Mouse (Mus musculus) hematopoietic stem cell, adult 5-6 weeks (primary cell): ENCODE data around the gene Rap1a. TPM values are rescaled to one million over a fixed set of nuclear protein-coding genes. Genes with fewer than 3 reads are reported as not detected.
"Not testable (repeated sequence)": the region's sequence is repeated elsewhere in the genome, so short reads cannot be mapped to it uniquely, and the experiment has no call there.

Source experiments
- ATAC-seq, 2 experiments: fragments of 125-278 bp in 1 of 2; replicated peaks in 1 of 2; 2 replicates each; pipeline ENCODE4 v1.8.0; 2016 to 2017; ENCODE audit warnings: inconsistent platforms in 2 of 2, mild to moderate bottlenecking in 2 of 2, moderate number of reproducible peaks in 2 of 2, low read depth in 1 of 2, moderate TSS enrichment in 1 of 2; ENCODE audit not compliant: low FRiP score in 2 of 2, poor library complexity in 2 of 2, severe bottlenecking in 2 of 2, insufficient read depth in 1 of 2, low TSS enrichment in 1 of 2
- total RNA-seq: library from RNA; stranded (forward); fragments of 172-1452, 232-1000 nt; gene quantifications from 2 replicates; pipeline ENCODE4 v1.2.3, GENCODE M21; 2017

Gene Rap1a
- total RNA-seq, 1 experiment from 2014 or later: 153 TPM

DNA sequence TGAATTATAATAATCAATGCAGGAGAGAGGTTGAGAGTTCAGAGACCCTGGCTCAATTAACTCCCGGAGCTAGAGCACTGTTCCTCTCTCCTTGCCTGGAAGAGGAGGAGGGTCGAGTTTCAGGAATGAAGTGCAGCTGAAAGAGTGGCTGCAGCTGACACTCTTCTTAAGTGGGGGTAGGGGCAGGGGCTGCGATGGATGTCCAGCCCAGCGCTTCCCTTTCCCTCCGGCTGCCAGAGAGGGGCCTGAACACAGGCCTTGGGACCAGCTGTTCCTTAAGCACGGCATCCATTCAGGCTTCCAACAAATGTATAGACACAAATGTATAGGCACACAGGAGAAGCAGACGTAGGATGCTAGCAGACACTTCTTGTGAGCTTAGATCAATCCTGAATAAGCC, 93.5 kb downstream of the Rap1a start:
- no peak for ATAC-seq

DNA sequence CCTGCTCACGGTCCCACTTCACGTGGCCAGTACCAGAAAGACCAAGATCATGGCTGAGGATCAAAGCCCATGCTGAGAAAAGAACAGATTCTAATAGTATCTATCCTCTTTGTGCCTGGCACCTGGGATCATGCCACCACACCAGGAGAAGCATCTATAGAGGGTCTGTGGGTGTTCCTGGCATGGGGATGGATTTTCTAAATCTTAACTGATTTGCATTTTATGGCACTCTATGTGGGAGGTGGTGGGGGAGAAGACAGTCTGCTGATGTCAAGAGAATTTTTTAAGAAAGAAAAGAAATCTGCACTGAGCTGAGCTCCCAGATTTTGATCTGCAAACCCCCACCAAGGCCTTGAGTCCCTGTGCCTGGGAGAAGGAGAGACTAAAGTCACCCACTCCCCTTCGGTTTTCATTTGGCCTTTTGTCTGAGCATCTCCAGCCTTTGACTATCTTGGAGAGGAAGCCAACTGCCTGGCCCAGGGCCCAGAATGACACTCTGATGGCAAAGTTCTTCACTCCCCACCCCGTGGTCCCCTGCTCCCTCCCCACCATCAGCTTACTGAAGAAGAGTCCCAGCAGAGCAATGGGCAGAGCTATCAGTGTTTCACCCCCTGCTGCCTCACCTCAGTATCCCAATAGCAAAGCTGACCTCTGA, 94.6 kb downstream of the Rap1a start:
- no peak for ATAC-seq

DNA sequence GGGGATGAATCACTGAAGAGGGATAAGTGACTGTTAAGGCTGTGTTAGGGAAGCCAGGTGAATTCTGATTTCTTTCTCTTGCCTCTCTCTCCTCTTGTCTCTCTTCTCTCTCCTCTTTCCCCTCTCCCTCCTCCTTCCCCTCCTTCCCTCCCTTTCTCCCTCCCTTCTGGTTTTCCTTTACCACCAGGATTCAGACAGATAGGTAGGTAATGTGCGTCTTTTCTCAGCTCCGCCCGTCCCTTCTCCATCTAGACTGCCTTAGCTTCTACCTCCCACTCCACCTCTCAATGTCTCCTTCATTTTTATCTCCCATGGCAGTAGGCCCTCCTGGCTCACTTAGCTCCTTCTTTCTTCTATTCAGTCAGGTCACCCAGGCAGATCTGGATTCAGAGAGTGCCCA, 95.6 kb downstream of the Rap1a start:
- ATAC-seq: no peak

DNA sequence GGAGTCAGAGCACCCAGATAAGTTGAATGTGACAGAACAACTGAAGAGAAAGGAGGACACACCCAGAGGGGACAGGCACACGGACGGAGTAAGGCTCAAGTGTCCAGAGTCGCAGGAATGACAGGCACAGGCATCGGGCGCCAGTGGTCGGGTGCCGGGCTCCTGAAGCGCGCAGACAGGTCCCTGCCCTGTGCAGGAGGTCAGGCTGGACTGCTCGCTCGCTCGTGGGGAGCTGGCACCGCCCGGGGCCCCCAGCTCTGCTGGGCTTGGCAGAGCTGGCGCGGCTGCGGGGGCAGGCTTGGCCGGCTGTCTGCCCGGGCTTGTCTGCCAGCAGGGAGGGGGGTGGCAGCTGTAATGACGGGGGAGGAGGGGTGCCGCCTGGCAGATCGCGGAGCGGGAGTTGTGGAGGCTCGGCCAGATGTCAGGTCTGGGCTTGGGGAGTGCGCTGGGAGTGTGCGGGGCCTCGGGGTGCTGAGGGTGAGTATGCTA, 96.0 kb downstream of the Rap1a start:
- peak; percentile 5 to 18; a peak in 2 of 4 replicates for ATAC-seq

DNA sequence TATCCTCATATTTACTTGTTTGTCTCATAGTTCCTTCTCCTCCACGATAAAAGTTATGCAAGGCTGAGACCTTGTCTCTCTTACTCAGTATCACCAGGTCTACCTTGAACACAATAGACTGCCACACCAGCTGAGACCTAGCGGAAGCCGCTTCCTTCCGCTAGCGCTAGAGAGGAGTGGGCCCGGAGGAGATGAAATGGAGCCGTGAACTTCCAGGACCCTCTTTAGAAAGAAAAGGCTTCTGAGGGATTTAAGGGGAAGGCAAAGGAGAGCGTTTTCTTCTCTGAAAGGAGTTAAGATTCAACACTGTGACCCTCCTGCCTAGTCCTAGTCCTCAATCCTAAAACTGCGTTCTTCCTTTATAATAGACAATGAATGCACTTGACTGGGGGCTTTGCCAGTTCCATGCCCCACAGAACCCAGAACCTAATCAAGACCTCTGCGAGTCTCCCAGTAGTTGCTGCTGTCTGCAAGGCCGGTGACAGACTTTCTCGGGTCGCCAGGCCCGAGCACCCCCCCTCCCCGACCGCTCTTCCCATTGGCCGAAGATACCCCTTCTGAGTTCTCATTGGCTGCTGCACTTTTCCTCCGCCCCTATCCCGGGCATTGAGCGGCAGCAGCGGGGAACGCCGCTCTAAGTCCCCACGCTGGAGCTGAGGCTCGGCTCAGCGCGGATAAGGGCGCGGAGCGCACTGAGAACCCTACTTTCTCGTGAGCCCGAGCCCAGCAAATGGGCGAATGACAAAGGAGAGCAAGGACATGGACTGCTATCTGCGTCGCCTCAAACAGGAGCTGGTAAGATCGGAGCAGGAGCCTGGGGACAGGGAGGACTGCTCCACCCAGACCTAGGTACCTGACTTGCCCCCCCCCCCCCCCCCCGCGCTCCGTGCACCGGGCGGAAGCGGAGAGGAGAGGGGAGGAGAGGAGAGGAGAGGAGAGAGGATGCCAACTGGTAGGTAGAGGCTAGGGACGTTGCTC, 96.8 kb downstream of the Rap1a start, which contains the start of gene Inka2:
Gene Inka2 (plus strand): TSS at position 569 of the 978 bp plus-strand sequence.
- peak; percentile 94 for ATAC-seq

DNA sequence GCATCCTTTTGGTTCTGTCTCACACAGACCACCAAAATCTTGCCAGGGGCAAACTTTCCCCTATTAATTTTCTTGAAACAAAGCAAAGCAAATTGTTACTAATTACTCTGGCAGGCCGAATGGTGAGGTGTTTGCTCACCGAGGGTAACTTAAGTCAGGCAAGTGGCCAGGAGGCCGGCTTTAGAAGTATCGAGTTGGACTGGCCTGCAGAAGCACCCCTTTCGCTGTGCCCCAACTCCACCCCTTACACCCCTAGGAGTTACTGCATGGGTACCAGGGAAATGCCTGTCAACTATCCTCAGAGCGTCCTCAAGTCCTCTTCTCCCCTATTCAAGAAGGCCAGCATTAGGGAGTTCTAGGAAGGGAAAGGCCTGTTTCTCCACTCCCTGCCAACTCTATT, 97.6 kb downstream of the Rap1a start:
- no peak for ATAC-seq

DNA sequence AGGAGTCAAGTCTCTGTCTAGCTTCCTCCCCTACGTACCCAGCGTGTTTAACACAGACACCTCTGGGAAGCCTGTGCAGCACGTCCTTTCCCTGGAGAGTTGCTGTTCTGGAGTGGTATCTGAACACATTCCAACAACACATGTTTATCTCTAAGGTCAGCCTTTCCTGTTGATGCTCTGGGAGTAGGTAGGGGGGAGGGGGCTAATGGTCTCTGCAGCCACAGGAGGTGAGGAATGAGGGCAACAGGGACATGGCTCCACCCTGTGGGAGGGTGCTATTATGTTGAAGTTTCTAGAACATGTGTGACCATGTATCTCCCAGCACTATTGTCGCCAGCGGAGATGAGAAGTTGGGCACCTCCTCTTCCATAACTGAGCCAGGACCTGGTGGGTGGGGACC, 99.7 kb downstream of the Rap1a start:
- ATAC-seq: no peak

DNA sequence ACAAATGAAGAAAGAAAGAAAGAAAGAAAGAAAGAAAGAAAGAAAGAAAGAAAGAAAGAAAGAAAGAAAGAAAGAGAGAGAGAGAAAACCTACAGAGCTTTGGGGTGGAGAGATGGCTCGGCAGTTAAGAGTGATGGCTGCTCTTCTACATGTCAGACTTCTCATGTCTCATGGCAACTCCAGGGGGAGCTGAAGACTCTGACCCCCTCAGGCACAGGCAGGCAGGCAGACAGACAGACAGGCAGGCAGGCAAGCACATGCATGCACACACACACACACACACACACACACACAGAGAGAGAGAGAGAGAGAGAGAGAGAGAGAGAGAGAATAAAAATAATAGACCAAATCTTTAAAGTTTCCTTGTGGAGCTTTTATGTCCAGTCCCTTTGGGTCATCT, 100.3 kb downstream of the Rap1a start:
- ATAC-seq: not testable (repeated sequence)

DNA sequence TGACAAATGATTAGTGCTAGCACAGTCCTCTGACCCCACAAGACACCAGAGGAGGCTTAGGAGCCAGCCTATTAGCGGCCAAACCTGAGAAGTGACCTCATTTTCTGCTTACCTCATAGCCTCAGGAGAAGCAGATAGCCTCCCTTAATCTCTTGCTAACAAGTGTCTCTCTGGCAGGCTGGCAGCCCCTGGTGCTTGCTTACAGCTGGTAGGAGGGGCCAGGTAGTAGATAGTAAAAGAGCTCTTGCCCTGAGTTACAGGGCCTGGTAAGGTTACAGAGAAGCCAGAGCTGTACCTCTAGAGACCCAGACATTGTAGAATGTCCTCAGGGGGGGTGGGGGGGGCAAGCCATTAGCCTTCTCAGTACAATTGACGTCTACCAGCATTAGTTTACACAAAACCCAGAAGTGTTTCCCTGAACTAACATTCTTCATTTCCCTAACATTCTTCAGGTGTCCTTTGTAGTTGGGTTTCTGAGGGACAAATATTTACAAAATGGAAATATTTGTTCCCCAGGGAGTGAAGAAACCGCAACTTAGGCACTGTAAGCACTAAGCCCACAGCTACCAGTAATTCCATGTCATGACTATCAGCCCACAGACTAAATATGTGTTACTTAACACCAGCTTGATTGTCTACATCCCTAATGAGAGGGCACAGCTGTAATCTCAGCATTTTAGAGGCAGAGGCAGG, 101.7 kb downstream of the Rap1a start:
- ATAC-seq: peak in 1 of 2 experiments; percentile 30; a peak in 1 of 4 replicates

DNA sequence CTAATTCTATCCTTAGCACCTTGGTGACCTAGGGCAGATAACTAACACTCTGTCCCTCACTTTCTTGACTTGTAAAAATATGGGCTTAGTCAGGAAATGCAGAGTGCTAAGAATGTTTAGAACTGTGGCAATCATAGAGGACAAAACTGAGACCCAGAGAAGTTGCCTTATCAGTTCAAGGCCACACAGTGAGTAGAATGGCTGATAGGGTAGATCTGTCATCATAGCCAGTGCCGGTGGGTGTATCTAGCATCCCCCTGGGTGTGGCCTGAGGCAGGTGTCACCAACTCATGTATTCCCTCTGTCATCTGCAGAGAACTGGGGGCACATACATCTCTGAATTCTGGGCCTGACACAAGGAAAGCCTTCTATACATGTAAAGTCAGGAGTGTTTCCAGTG, 102.8 kb downstream of the Rap1a start:
- no peak for ATAC-seq

DNA sequence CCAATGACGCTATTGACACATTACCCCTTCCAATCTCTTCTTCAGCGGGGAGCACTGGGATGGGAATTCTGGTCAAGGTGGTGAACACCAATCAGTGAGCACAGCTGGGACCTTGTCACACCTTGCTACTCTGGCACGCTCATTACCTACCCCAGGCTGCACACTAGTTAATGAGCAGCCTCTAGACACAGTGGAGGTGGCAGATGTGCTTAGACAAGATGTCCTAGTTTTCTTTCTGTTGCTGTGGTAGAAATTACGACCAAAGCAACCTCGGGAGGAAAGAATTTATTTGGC, 104.0 kb downstream of the Rap1a start:
- ATAC-seq: no peak

DNA sequence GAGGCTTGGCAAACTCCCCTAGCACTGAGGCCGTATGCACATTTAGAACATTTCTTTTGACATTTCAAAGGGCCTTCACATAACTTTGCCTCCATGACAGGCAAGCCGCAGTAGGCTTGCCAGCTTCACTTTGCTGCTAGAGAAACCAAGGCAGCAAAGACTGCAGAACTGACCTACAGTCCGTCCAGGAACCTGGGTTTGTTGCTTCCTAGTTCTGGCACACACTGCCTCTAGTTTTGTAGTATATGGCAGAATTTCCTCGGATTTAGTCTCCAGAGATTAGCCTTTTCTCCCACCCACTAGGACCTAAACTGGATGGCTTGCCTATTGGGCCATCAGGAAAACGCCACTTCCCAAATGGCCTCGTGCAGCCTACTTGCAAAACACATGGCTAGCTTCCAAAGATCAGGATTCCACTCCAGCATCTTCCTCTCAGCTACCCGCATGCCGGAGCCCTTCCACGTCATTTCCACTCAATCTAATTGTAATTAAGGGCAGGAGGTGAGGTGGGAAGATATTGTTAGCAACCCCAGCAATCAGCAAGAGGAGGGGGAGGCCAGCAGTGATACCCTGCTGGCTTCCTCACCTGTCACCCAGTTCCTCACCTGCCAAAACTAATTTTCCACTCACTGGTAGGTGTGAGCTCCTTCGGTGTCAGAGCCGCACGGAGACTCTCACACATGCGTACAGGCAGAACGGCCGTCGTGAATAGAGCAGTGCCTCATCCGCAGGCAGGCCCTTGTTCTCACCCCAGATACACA, 104.6 kb downstream of the Rap1a start:
- ATAC-seq: no peak

DNA sequence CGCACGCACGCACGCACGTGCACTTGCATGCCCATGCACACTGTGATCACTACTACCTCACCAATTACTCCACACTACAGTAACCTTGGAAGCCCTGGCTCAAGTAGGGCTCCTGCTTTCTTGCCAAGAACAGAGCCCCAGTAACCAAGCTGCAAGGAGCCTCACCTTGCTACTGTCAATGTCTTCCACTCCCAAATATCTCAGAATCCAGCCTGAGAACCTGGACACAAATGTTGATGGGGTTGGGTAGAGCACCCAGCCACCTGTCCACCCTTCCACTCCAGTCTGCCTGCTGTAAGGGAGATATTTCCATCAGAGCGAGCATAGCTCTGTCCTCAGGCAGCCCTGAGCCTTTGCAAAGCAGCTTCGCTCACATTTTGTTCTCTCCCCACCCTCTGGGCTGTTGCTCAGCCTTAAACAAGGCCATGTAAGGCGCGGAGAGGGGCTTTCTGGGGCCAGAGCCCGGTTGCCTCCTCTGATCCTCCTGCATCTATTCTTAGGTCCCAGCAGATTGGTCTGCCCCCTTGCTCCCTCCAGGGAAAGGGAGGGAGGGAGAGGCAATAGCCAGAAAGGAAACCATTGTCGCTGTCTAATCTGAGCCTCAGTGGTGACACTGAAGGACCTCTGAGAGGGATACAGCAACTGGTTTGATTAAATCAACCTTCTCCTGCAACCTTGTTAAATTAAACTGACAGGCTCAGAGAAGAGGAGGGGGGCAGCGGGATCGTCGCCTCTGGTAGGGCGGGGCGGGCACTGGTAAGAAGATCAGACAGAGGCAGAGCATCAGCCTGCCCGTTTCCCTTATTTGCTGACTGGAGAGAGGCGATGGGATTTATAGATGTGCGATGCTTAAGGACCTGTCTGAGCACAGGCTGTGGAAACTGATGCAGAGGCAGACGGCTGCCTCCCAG, 105.4 kb downstream of the Rap1a start:
- ATAC-seq: no peak

DNA sequence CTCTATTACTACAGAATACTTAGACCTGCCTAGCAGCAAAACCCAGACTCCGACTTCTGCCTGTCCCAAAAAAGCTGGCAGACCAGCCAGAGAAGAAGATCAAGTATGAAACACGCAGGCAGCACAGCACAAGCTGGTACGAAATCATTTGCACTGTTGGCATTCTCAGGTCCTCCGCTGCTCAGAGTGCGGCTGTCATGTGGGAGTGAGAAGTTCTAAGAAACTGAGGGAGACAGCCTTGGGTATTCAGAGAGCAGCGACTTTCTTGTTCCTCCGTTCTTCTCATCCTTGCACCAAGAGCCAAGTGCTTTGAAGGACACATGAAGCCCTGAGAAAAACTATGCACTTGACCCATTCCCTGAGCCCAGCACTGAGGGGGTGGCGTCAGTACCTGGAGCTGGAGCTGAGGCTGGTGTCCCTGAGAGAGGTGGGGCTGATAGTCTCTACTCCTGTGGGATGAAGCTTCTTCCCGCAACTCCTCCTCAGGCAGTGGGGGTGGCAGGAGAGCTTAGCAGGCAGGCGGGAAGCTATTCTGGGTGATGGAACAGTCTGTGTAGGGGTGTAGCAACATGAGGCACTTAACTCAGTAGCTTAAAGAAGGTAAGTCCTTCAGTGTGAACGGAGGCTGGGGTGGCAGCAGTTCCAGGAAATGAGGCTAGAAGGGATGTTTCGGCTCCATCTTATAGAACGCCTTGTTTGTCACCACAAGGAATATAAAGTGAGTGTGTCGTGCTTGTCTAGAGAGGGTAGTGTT, 107.6 kb downstream of the Rap1a start:
- no peak for ATAC-seq

DNA sequence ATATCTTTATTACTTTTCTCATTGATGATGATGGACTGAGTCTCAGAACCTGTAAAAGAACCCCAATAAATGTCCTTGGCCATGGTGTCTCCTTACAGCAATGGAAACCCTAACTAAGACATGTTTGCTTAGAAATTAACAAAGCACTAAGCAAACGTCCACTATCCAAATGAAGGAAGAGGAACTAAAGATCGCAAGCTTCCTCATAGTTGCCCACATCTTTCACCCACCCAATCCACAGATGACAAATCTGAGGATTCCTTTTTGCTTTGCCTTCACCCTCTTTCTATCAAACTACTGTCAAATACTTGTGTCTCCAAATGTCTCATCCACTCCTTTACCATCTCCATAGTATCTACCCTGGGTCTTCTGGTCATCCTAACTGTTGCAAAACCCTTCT, 112.6 kb downstream of the Rap1a start:
- no peak; a peak in 1 of 4 replicates for ATAC-seq
